Mouse (Mus musculus) ES-Bruce4 (cell line): ENCODE data around the gene Prkg1. TPM values are rescaled to one million over a fixed set of nuclear protein-coding genes. Genes with fewer than 3 reads are reported as not detected.

ENCODE experiments used
- H3K27ac ChIP-seq: 2 replicates; pipeline ENCODE4 v1.5.1; 2012; ENCODE audit warnings: low read length, inconsistent platforms; ENCODE audit not compliant: insufficient read depth
- H3K27me3 ChIP-seq: 2 replicates; pipeline ENCODE4 v1.6.1; 2012; ENCODE audit warnings: mild to moderate bottlenecking, low read length, inconsistent platforms; ENCODE audit not compliant: control insufficient read depth, poor library complexity, insufficient read depth, severe bottlenecking
- H3K36me3 ChIP-seq: 2 replicates; pipeline ENCODE4 v1.6.1; 2012; ENCODE audit warnings: inconsistent platforms, mild to moderate bottlenecking, low read length, moderate library complexity; ENCODE audit not compliant: control insufficient read depth, poor library complexity, insufficient read depth, severe bottlenecking
- H3K4me1 ChIP-seq: one replicate; pipeline ENCODE4 v1.8.1; 2011; ENCODE audit warnings: low read length; ENCODE audit not compliant: control insufficient read depth, insufficient read depth
- H3K4me3 ChIP-seq: 2 replicates; pipeline ENCODE4 v1.5.1; 2011; ENCODE audit warnings: low read depth, mild to moderate bottlenecking, low read length
- H3K9ac ChIP-seq: 2 replicates; pipeline ENCODE4 v1.6.1; 2012; ENCODE audit warnings: low read depth, mild to moderate bottlenecking, inconsistent platforms; ENCODE audit not compliant: poor library complexity, severe bottlenecking
- H3K9me3 ChIP-seq: replicated peaks from 2 replicates; pipeline ENCODE4 v1.6.1; 2012; ENCODE audit warnings: mild to moderate bottlenecking, low read length, inconsistent platforms; ENCODE audit not compliant: control insufficient read depth, poor library complexity, insufficient read depth, severe bottlenecking
- CTCF ChIP-seq: IDR thresholded peaks from one replicate; pipeline ENCODE4 v1.8.1; 2011; ENCODE audit warnings: low read depth, low read length
- EP300 ChIP-seq: IDR thresholded peaks from 2 replicates; pipeline ENCODE4 v1.6.1; 2011; ENCODE audit warnings: low read depth, low read length; ENCODE audit not compliant: insufficient read depth
- POLR2A ChIP-seq: IDR thresholded peaks from one replicate; pipeline ENCODE4 v1.8.1; 2011; ENCODE audit warnings: low read length; ENCODE audit not compliant: insufficient read depth
- polyA plus RNA-seq: library from polyadenylated mRNA; stranded (reverse); fragments of >200 nt; gene quantifications from 2 replicates; pipeline ENCODE4 v1.2.4, GENCODE M21; 2011; ENCODE audit warnings: low read depth; ENCODE audit not compliant: missing spikeins, insufficient read depth, insufficient read length

Gene Prkg1
- polyA plus RNA-seq, 1 experiment: 0.46 TPM

- no peak overlapping the region for H3K9ac ChIP-seq
- H3K9me3 ChIP-seq: no peaks in the 10 kb centered on the region
- H3K4me1 ChIP-seq: no peaks in the 10 kb centered on the region
- no peaks in the 10 kb centered on the region for H3K27me3 ChIP-seq
- TF ChIP-seq POLR2A (no peak), EP300 (no peak), CTCF (no peak)
- H3K36me3 ChIP-seq: no peaks in the 10 kb centered on the region
- H3K27ac ChIP-seq: no peak overlapping the region
- H3K4me3 ChIP-seq: no peak overlapping the region
These were observed 108.6 kb downstream of the Prkg1 start for GRCm38 (mm10) chr19:31656256-31656655.

- TF ChIP-seq CTCF (no peak), POLR2A (no peak), EP300 (no peak)
- no peaks in the 10 kb centered on the region for H3K4me1 ChIP-seq
- H3K9ac ChIP-seq: no peak overlapping the region
- no peaks in the 10 kb centered on the region for H3K27me3 ChIP-seq
- no peak overlapping the region for H3K27ac ChIP-seq
- no peak overlapping the region for H3K4me3 ChIP-seq
- H3K36me3 ChIP-seq: no peaks in the 10 kb centered on the region
- no peaks in the 10 kb centered on the region for H3K9me3 ChIP-seq
These were observed 109.0 kb downstream of the Prkg1 start for GRCm38 (mm10) chr19:31655826-31656225.

GRCm38 (mm10) chr19:31654022-31654421, 110.8 kb downstream of the Prkg1 start:
- no peak overlapping the region for H3K9ac ChIP-seq
- H3K27me3 ChIP-seq: no peaks in the 10 kb centered on the region
- no peaks in the 10 kb centered on the region for H3K36me3 ChIP-seq
- no peak overlapping the region for H3K27ac ChIP-seq
- no peak overlapping the region for H3K4me3 ChIP-seq
- H3K4me1 ChIP-seq: no peaks in the 10 kb centered on the region
- TF ChIP-seq CTCF: no peak
- no peak for TF ChIP-seq POLR2A
- TF ChIP-seq EP300: no peak
- no peaks in the 10 kb centered on the region for H3K9me3 ChIP-seq

- no peak overlapping the region for H3K27ac ChIP-seq
- H3K4me1 ChIP-seq: no peaks in the 10 kb centered on the region
- no peaks in the 10 kb centered on the region for H3K36me3 ChIP-seq
- H3K27me3 ChIP-seq: no peaks in the 10 kb centered on the region
- no peak for TF ChIP-seq CTCF
- no peak for TF ChIP-seq EP300
- no peak for TF ChIP-seq POLR2A
- no peaks in the 10 kb centered on the region for H3K9me3 ChIP-seq
- no peak overlapping the region for H3K4me3 ChIP-seq
- no peak overlapping the region for H3K9ac ChIP-seq
These were observed 114.4 kb downstream of the Prkg1 start for GRCm38 (mm10) chr19:31650452-31650851.

GRCm38 (mm10) chr19:31647492-31647891, 117.3 kb downstream of the Prkg1 start:
- H3K4me1 ChIP-seq: no peaks in the 10 kb centered on the region
- H3K27ac ChIP-seq: no peak overlapping the region
- no peak overlapping the region for H3K9ac ChIP-seq
- no peak overlapping the region for H3K4me3 ChIP-seq
- H3K9me3 ChIP-seq: no peaks in the 10 kb centered on the region
- H3K36me3 ChIP-seq: no peaks in the 10 kb centered on the region
- TF ChIP-seq EP300 (no peak), CTCF (no peak), POLR2A (no peak)
- no peaks in the 10 kb centered on the region for H3K27me3 ChIP-seq

GRCm38 (mm10) chr19:31630899-31631869, 133.6 kb downstream of the Prkg1 start:
- Histone ChIP-seq H3K36me3 (no peaks in the 10 kb centered on the region), H3K9ac (no peak overlapping the region), H3K4me3 (no peak overlapping the region), H3K9me3 (no peaks in the 10 kb centered on the region), H3K27me3 (no peaks in the 10 kb centered on the region), H3K27ac (no peak overlapping the region), H3K4me1 (no peaks in the 10 kb centered on the region)
- TF ChIP-seq CTCF (no peak), EP300 (no peak), POLR2A (no peak)
